Mouse (Mus musculus) lung, postnatal 0 days (tissue): ENCODE measurements at regions not wholly inside any gene's neighbourhood (a gene's known extent, or its start where the extent isn't known, plus 50 kb on each side); places are given as distances from the start of the nearest gene placed in this dataset.
"Not testable (repeated sequence)": the region's sequence is repeated elsewhere in the genome, so short reads cannot be mapped to it uniquely, and the experiment has no call there.

ENCODE experiments used
- CTCF ChIP-seq: IDR thresholded peaks from 2 replicates; pipeline ENCODE4 v1.5.1; 2016; ENCODE audit warnings: antibody characterized with exemption, mild to moderate bottlenecking
- EP300 ChIP-seq: IDR thresholded peaks from 2 replicates; pipeline ENCODE4 v1.6.1; 2016; ENCODE audit warnings: antibody characterized with exemption, mild to moderate bottlenecking, control low read depth

DNA sequence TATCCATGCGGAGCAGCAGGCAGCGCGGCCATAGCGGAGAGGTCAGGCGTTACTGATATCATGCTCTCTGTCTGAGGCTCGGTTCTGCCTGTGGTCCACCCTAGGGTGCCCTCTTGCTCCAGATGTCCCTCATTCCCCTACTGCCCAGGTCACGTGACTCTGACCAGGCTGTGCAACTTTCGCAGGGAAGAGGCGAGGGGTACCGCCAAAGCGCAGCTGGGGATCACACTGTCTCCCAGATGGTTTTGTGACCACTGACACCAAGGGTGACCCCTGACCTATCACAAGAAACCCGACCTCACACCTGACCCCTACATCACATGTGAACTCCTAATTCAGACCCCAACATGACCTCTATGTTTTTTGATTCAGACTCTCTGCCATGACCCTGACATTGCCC is 50.8 kb downstream of the Gm10139 start:
- not testable (repeated sequence) for TF ChIP-seq CTCF, EP300
